Mouse (Mus musculus) granulocyte monocyte progenitor cell, adult 5-6 weeks (primary cell): ENCODE measurements around the gene Rdh5. TPM values are rescaled to one million over a fixed set of nuclear protein-coding genes. Genes with fewer than 3 reads are reported as not detected.

Experiments used
- ATAC-seq: replicated peaks from 2 replicates; pipeline ENCODE4 v1.8.0; 2016; ENCODE audit warnings: mild to moderate bottlenecking, moderate TSS enrichment, inconsistent platforms; ENCODE audit not compliant: poor library complexity, severe bottlenecking
- total RNA-seq, 2 experiments: library from RNA; stranded (forward) in 1 of 2; stranded (reverse) in 1 of 2; fragments of 200-712, 200-1000 nt in 1 of 2; fragments of >200 nt in 1 of 2; fragmentation: Nextera tagmentation in 1 of 2; gene quantifications; 2 replicates each; pipeline ENCODE4 v1.2.3; 2014 to 2017

The Rdh5 gene
- total RNA-seq, 2 experiments from 2014 or later: 2.0 TPM; not detected in 1

- no peak for ATAC-seq
These were observed 8.8 kb upstream of the Rdh5 start for GRCm38 (mm10) chr10:128931441-128931840.

- no peak for ATAC-seq
These were observed 7.1 kb upstream of the Rdh5 start for GRCm38 (mm10) chr10:128929638-128930378.

GRCm38 (mm10) chr10:128928356-128928755 lies 5.7 kb upstream of the Rdh5 start:
- ATAC-seq: no peak

- peak; percentile 2; the same call in 1 of the 2 replicates for ATAC-seq
These were observed 1.2 kb upstream of the Rdh5 start, which contains the start of gene Bloc1s1 for GRCm38 (mm10) chr10:128923935-128924334. Gene Bloc1s1, minus strand, starts transcription at chr10:128924035.

GRCm38 (mm10) chr10:128923013-128923691 lies 464 bp upstream of the Rdh5 start:
- peak; percentile 94 for ATAC-seq

GRCm38 (mm10) chr10:128921883-128922821 lies 536 bp downstream of the Rdh5 start:
- ATAC-seq: no peak

- ATAC-seq: no peak
These were observed 1.4 kb downstream of the Rdh5 start for GRCm38 (mm10) chr10:128921251-128921650.

- ATAC-seq: no peak
These were observed 1.9 kb downstream of the Rdh5 start for GRCm38 (mm10) chr10:128920736-128921161.

GRCm38 (mm10) chr10:128919966-128920365 lies 2.7 kb downstream of the Rdh5 start:
- ATAC-seq: no peak

GRCm38 (mm10) chr10:128919203-128919631 lies 3.5 kb downstream of the Rdh5 start:
- ATAC-seq: no peak

GRCm38 (mm10) chr10:128918246-128918645 lies 4.4 kb downstream of the Rdh5 start:
- ATAC-seq: no peak

- ATAC-seq: no peak
These were observed 5.3 kb downstream of the Rdh5 start for GRCm38 (mm10) chr10:128917400-128917799.

GRCm38 (mm10) chr10:128916665-128917064 lies 6.0 kb downstream of the Rdh5 start:
- ATAC-seq: no peak

GRCm38 (mm10) chr10:128915550-128915949 lies 7.1 kb downstream of the Rdh5 start:
- ATAC-seq: no peak

- ATAC-seq: no peak
These were observed 9.0 kb downstream of the Rdh5 start for GRCm38 (mm10) chr10:128913696-128914095.

GRCm38 (mm10) chr10:128913219-128913618 lies 9.5 kb downstream of the Rdh5 start:
- ATAC-seq: peak; percentile 58

GRCm38 (mm10) chr10:128912791-128913190 lies 9.9 kb downstream of the Rdh5 start:
- ATAC-seq: no peak

GRCm38 (mm10) chr10:128912268-128912667 lies 10.4 kb downstream of the Rdh5 start:
- ATAC-seq: no peak

GRCm38 (mm10) chr10:128911430-128911829 lies 11.3 kb downstream of the Rdh5 start:
- peak; percentile 50 for ATAC-seq

- peak; percentile 28 for ATAC-seq
These were observed 12.4 kb downstream of the Rdh5 start for GRCm38 (mm10) chr10:128910066-128910841.
